ENCODE assay signal across 40 mouse cellular contexts in the genomic region with DNA sequence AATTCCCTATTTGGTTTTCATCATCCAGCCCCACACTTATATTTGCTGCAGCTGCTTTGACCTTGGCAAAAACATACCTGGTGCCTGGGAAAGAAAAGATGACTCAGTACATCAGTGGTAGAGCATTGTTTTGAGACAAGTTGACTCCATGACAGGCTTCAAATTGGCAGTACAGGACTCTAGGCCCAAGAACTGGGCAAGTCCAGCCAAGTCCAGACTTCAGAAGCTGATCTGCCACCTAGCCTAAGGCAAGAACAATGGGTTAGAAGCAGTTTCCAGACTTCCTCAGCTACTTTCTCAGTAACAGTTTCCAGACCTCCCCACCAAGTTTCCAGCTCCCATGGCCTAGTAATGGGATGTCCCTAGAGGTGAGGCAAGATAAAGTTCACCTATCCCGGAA. TPM values are rescaled to one million over a fixed set of nuclear protein-coding genes. Genes with fewer than 3 reads are reported as not detected.
"Had no signal": no experiment of that assay in that cellular context is flagged by ENCODE, and none has a peak within 500 bp of the region (broad histone marks: within the 10 kb centered on the region; RNA-seq: fewer than 3 reads in every experiment).

No protein-coding gene starts in this region.

- H3K4me3 ChIP-seq: limb, embryonic 10.5 days; limb, embryonic 12.5 days; limb, embryonic 13.5 days; limb, embryonic 15.5 days; liver, embryonic 12.5 days; liver, embryonic 13.5 days; liver, embryonic 15.5 days; lung, embryonic 15.5 days; megakaryocyte, embryonic 14.5 days; midbrain, embryonic 10.5 days; midbrain, embryonic 12.5 days; midbrain, embryonic 13.5 days; midbrain, embryonic 15.5 days; myocyte; neural tube, embryonic 12.5 days had no signal

- H3K9ac ChIP-seq: limb, embryonic 12.5 days; limb, embryonic 13.5 days; limb, embryonic 15.5 days; liver, embryonic 12.5 days; liver, embryonic 13.5 days; liver, embryonic 14.5 days; liver, embryonic 15.5 days; liver, postnatal 0 days; lung, embryonic 14.5 days; lung, embryonic 15.5 days; midbrain, embryonic 12.5 days; midbrain, embryonic 13.5 days; midbrain, embryonic 15.5 days; neural tube, embryonic 12.5 days had no signal

- H3K4me1 ChIP-seq: limb, embryonic 10.5 days; limb, embryonic 12.5 days; limb, embryonic 13.5 days; limb, embryonic 15.5 days; liver, embryonic 12.5 days; liver, embryonic 13.5 days; liver, embryonic 15.5 days; lung, embryonic 15.5 days; megakaryocyte, embryonic 14.5 days; midbrain, embryonic 10.5 days; midbrain, embryonic 12.5 days; midbrain, embryonic 13.5 days; midbrain, embryonic 15.5 days; neural tube, embryonic 12.5 days had no signal

- ATAC-seq: liver, embryonic 12.5 days; liver, postnatal 0 days; lung, postnatal 0 days; midbrain, embryonic 13.5 days; midbrain, embryonic 15.5 days; midbrain, embryonic 16.5 days had no signal

- DNase-seq: left cerebral cortex, postnatal 4 days; liver; liver, embryonic 13.5 days; liver, postnatal 0 days; lung, adult 18-20 months; lung, adult 2 months; lung, embryonic 14.5 days; lung, postnatal 10 days; lung, postnatal 14 days; lung, postnatal 36 days; lung, postnatal 4 days; midbrain, embryonic 14.5 days had no signal

- H3K9me3 ChIP-seq: limb, embryonic 10.5 days; limb, embryonic 12.5 days; limb, embryonic 13.5 days; limb, embryonic 15.5 days; liver, embryonic 12.5 days; liver, embryonic 13.5 days; liver, embryonic 15.5 days; lung, embryonic 15.5 days; megakaryocyte, embryonic 14.5 days; midbrain, embryonic 10.5 days; midbrain, embryonic 12.5 days; midbrain, embryonic 13.5 days; midbrain, embryonic 15.5 days; neural tube, embryonic 12.5 days had no signal

- H3K27ac ChIP-seq: limb, embryonic 10.5 days; limb, embryonic 12.5 days; limb, embryonic 13.5 days; limb, embryonic 15.5 days; liver, embryonic 12.5 days; liver, embryonic 13.5 days; liver, embryonic 14.5 days; liver, embryonic 15.5 days; lung, embryonic 15.5 days; macrophage; midbrain, embryonic 10.5 days; midbrain, embryonic 12.5 days; midbrain, embryonic 13.5 days; midbrain, embryonic 15.5 days; neural tube, embryonic 12.5 days had no signal

- H3K36me3 ChIP-seq: limb, embryonic 10.5 days; limb, embryonic 12.5 days; limb, embryonic 13.5 days; limb, embryonic 15.5 days; liver, embryonic 12.5 days; liver, embryonic 13.5 days; liver, embryonic 15.5 days; lung, embryonic 15.5 days; midbrain, embryonic 10.5 days; midbrain, embryonic 12.5 days; midbrain, embryonic 13.5 days; midbrain, embryonic 15.5 days; neural tube, embryonic 12.5 days had no signal

- H3K27me3 ChIP-seq: limb, embryonic 12.5 days; limb, embryonic 13.5 days; limb, embryonic 15.5 days; liver, embryonic 13.5 days; liver, embryonic 15.5 days; lung, embryonic 15.5 days; midbrain, embryonic 12.5 days; midbrain, embryonic 13.5 days; midbrain, embryonic 15.5 days; neural tube, embryonic 12.5 days had no signal

RNA-seq across cellular contexts. Expression of a gene that starts 56.2 kb away (rescaled TPM):
- total RNA-seq: left cerebral cortex, postnatal 10 days; left cerebral cortex, postnatal 14 days; left cerebral cortex, postnatal 25 days; left cerebral cortex, postnatal 36 days; left cerebral cortex, postnatal 4 days; liver, adult 2 months; megakaryocyte-erythroid progenitor cell, adult 5-6 weeks; midbrain, postnatal 0 days had no signal
- polyA plus RNA-seq: limb, embryonic 14.5 days; liver, adult 2 months; lung, adult 2 months; lung, embryonic 14.5 days; midbrain, embryonic 11.5 days; midbrain, embryonic 14.5 days; midbrain, postnatal 0 days; myocyte; neural tube, embryonic 11.5 days had no signal
